Mouse (Mus musculus): Measurements from ENCODE around the gene Adamts9. TPM values are rescaled to one million over a fixed set of nuclear protein-coding genes. Genes with fewer than 3 reads are reported as not detected.

Adamts9 gene
- total and polyA plus RNA-seq, 2 experiments = 0.43 to 2.1 TPM

GRCm38 (mm10) chr6:92843474-92843873, 99.8 kb downstream of the Adamts9 start:
- H3K4me1 ChIP-seq (ENCODE audit: control insufficient read depth, insufficient read depth, low read length) = no peaks in the 10 kb centered on the region
- WGBS = 85% methylated on average over 2 of the region's 2 CpGs
- H3K4me3 ChIP-seq (ENCODE audit: insufficient read depth, low read depth, low read length) = no peak overlapping the region
- H3K9ac ChIP-seq (ENCODE audit: low read depth, low read length) = no peak overlapping the region
- H3K27ac ChIP-seq (replicated peaks; ENCODE audit: insufficient read depth, low read depth, low read length) = no peak overlapping the region
- no peaks in the 10 kb centered on the region; the same call in 1 of the 2 replicates for H3K36me3 ChIP-seq (ENCODE audit: control insufficient read depth, insufficient read depth, low read length)
- no peak for DNase-seq (ENCODE audit: extremely low read depth, low read depth, low spot score)
- no peaks in the 10 kb centered on the region for H3K27me3 ChIP-seq (ENCODE audit: control insufficient read depth, insufficient read depth, low read length)
- TF ChIP-seq POLR2A (IDR thresholded peaks at IDR 0.05; ENCODE audit: extremely low read depth, insufficient read depth, low read length) (no peak), CTCF (IDR thresholded peaks at IDR 0.05; ENCODE audit: low read depth, low read length) (no peak)
- H3K79me2 ChIP-seq (ENCODE audit: control insufficient read depth, insufficient read depth, low read length) = no peaks in the 10 kb centered on the region

- DNase-seq (ENCODE audit: extremely low read depth, low read depth, low spot score) = no peak
- Histone ChIP-seq H3K36me3 (ENCODE audit: control insufficient read depth, insufficient read depth, low read length) (no peaks in the 10 kb centered on the region), H3K4me3 (ENCODE audit: insufficient read depth, low read depth, low read length) (no peak overlapping the region), H3K79me2 (ENCODE audit: control insufficient read depth, insufficient read depth, low read length) (no peaks in the 10 kb centered on the region), H3K4me1 (ENCODE audit: control insufficient read depth, insufficient read depth, low read length) (no peaks in the 10 kb centered on the region), H3K27me3 (ENCODE audit: control insufficient read depth, insufficient read depth, low read length) (no peaks in the 10 kb centered on the region), H3K9ac (ENCODE audit: low read depth, low read length) (no peak overlapping the region), H3K27ac (replicated peaks; ENCODE audit: insufficient read depth, low read depth, low read length) (no peak overlapping the region)
- 56% methylated on average over 2 of the region's 2 CpGs for WGBS
- TF ChIP-seq CTCF (IDR thresholded peaks at IDR 0.05; ENCODE audit: low read depth, low read length) (no peak), POLR2A (IDR thresholded peaks at IDR 0.05; ENCODE audit: extremely low read depth, insufficient read depth, low read length) (no peak)
These were observed 101.3 kb downstream of the Adamts9 start for GRCm38 (mm10) chr6:92842000-92842399.

GRCm38 (mm10) chr6:92831106-92831505, 112.2 kb downstream of the Adamts9 start:
- TF ChIP-seq POLR2A (IDR thresholded peaks at IDR 0.05; ENCODE audit: extremely low read depth, insufficient read depth, low read length) (no peak), CTCF (IDR thresholded peaks at IDR 0.05; ENCODE audit: low read depth, low read length) (no peak)
- 90% methylated on average over 2 of the region's 2 CpGs for WGBS

GRCm38 (mm10) chr6:92829148-92829547, 114.1 kb downstream of the Adamts9 start:
- no peak for DNase-seq (ENCODE audit: extremely low read depth, low read depth, low spot score)
- Histone ChIP-seq H3K27ac (replicated peaks; ENCODE audit: insufficient read depth, low read depth, low read length) (no peak overlapping the region), H3K79me2 (ENCODE audit: control insufficient read depth, insufficient read depth, low read length) (no peaks in the 10 kb centered on the region), H3K27me3 (ENCODE audit: control insufficient read depth, insufficient read depth, low read length) (no peaks in the 10 kb centered on the region), H3K4me3 (ENCODE audit: insufficient read depth, low read depth, low read length) (no peak overlapping the region), H3K36me3 (ENCODE audit: control insufficient read depth, insufficient read depth, low read length) (no peaks in the 10 kb centered on the region), H3K4me1 (ENCODE audit: control insufficient read depth, insufficient read depth, low read length) (no peaks in the 10 kb centered on the region; the same call in 1 of the 2 replicates), H3K9ac (ENCODE audit: low read depth, low read length) (no peak overlapping the region)
- 87% methylated on average over 2 of the region's 2 CpGs for WGBS
- no peak for TF ChIP-seq CTCF (IDR thresholded peaks at IDR 0.05; ENCODE audit: low read depth, low read length)
- TF ChIP-seq POLR2A (IDR thresholded peaks at IDR 0.05; ENCODE audit: extremely low read depth, insufficient read depth, low read length) = no peak

More at GRCm38 (mm10) chr6:92831106-92831505, 112.2 kb downstream of the Adamts9 start:
- H3K79me2 ChIP-seq (ENCODE audit: control insufficient read depth, insufficient read depth, low read length) = no peaks in the 10 kb centered on the region
- H3K36me3 ChIP-seq (ENCODE audit: control insufficient read depth, insufficient read depth, low read length) = no peaks in the 10 kb centered on the region
- no peaks in the 10 kb centered on the region; the same call in 1 of the 2 replicates for H3K27me3 ChIP-seq (ENCODE audit: control insufficient read depth, insufficient read depth, low read length)
- H3K9ac ChIP-seq (ENCODE audit: low read depth, low read length) = no peak overlapping the region
- no peak overlapping the region for H3K27ac ChIP-seq (replicated peaks; ENCODE audit: insufficient read depth, low read depth, low read length)
- H3K4me3 ChIP-seq (ENCODE audit: insufficient read depth, low read depth, low read length) = no peak overlapping the region
- DNase-seq (ENCODE audit: extremely low read depth, low read depth, low spot score) = no peak
- H3K4me1 ChIP-seq (ENCODE audit: control insufficient read depth, insufficient read depth, low read length) = no peaks in the 10 kb centered on the region; the same call in 1 of the 2 replicates

GRCm38 (mm10) chr6:92827360-92827759, 115.9 kb downstream of the Adamts9 start:
- 57% methylated on average over 5 of the region's 5 CpGs for WGBS
- H3K79me2 ChIP-seq (ENCODE audit: control insufficient read depth, insufficient read depth, low read length) = no peaks in the 10 kb centered on the region
- no peak for TF ChIP-seq POLR2A (IDR thresholded peaks at IDR 0.05; ENCODE audit: extremely low read depth, insufficient read depth, low read length)
- TF ChIP-seq CTCF (IDR thresholded peaks at IDR 0.05; ENCODE audit: low read depth, low read length) = no peak
- H3K27me3 ChIP-seq (ENCODE audit: control insufficient read depth, insufficient read depth, low read length) = no peaks in the 10 kb centered on the region
- DNase-seq (ENCODE audit: extremely low read depth, low read depth, low spot score) = no peak
- H3K4me3 ChIP-seq (ENCODE audit: insufficient read depth, low read depth, low read length) = no peak overlapping the region
- H3K9ac ChIP-seq (ENCODE audit: low read depth, low read length) = no peak overlapping the region
- H3K4me1 ChIP-seq (ENCODE audit: control insufficient read depth, insufficient read depth, low read length) = no peaks in the 10 kb centered on the region; the same call in 1 of the 2 replicates
- no peak overlapping the region for H3K27ac ChIP-seq (replicated peaks; ENCODE audit: insufficient read depth, low read depth, low read length)
- H3K36me3 ChIP-seq (ENCODE audit: control insufficient read depth, insufficient read depth, low read length) = no peaks in the 10 kb centered on the region

GRCm38 (mm10) chr6:92826561-92826960, 116.7 kb downstream of the Adamts9 start:
- Histone ChIP-seq H3K27ac (replicated peaks; ENCODE audit: insufficient read depth, low read depth, low read length) (no peak overlapping the region), H3K36me3 (ENCODE audit: control insufficient read depth, insufficient read depth, low read length) (no peaks in the 10 kb centered on the region), H3K27me3 (ENCODE audit: control insufficient read depth, insufficient read depth, low read length) (no peaks in the 10 kb centered on the region), H3K79me2 (ENCODE audit: control insufficient read depth, insufficient read depth, low read length) (no peaks in the 10 kb centered on the region), H3K4me1 (ENCODE audit: control insufficient read depth, insufficient read depth, low read length) (no peaks in the 10 kb centered on the region; the same call in 1 of the 2 replicates), H3K4me3 (ENCODE audit: insufficient read depth, low read depth, low read length) (no peak overlapping the region), H3K9ac (ENCODE audit: low read depth, low read length) (no peak overlapping the region)
- DNase-seq (ENCODE audit: extremely low read depth, low read depth, low spot score) = no peak
- no peak for TF ChIP-seq CTCF (IDR thresholded peaks at IDR 0.05; ENCODE audit: low read depth, low read length)
- TF ChIP-seq POLR2A (IDR thresholded peaks at IDR 0.05; ENCODE audit: extremely low read depth, insufficient read depth, low read length) = no peak
- 80% methylated on average over 5 of the region's 5 CpGs for WGBS
